Mouse (Mus musculus) intestine, embryonic 16.5 days (tissue): ENCODE measurements around the gene Disc1. TPM values are rescaled to one million over a fixed set of nuclear protein-coding genes. Genes with fewer than 3 reads are reported as not detected.

Experiments
- ATAC-seq: fragments of 200-750 bp; cut with Nextera tagmentation; 2 replicates; pipeline ENCODE4 v1.8.0; 2017; ENCODE audit warnings: moderate TSS enrichment, moderate library complexity
- H3K27ac ChIP-seq: fragments of 300-500 bp; sonication (generic); 2 replicates; pipeline ENCODE4 v1.5.1; 2014; ENCODE audit warnings: mild to moderate bottlenecking, low read length
- H3K27me3 ChIP-seq: fragments of 300-500 bp; sonication (generic); replicated peaks from 2 replicates; pipeline ENCODE4 v1.6.1; 2014; ENCODE audit warnings: low read length, control low read depth, mixed read lengths; ENCODE audit not compliant: control insufficient read depth, insufficient read depth
- H3K36me3 ChIP-seq: fragments of 300-500 bp; sonication (generic); 2 replicates; pipeline ENCODE4 v1.6.1; 2014; ENCODE audit warnings: low read length, control low read depth; ENCODE audit not compliant: control insufficient read depth, insufficient read depth
- H3K4me1 ChIP-seq: fragments of 300-500 bp; sonication (generic); 2 replicates; pipeline ENCODE4 v1.6.1; 2014; ENCODE audit warnings: low read length, control low read depth, mixed read lengths; ENCODE audit not compliant: control insufficient read depth, insufficient read depth
- H3K4me2 ChIP-seq: fragments of 300-500 bp; sonication (generic); 2 replicates; pipeline ENCODE4 v1.6.1; 2014; ENCODE audit warnings: low read depth, low read length, control low read depth
- H3K4me3 ChIP-seq: fragments of 300-500 bp; sonication (generic); 2 replicates; pipeline ENCODE4 v1.5.1; 2014; ENCODE audit warnings: mild to moderate bottlenecking, low read length
- H3K9ac ChIP-seq: fragments of 300-500 bp; sonication (generic); 2 replicates; pipeline ENCODE4 v1.6.1; 2014; ENCODE audit warnings: low read depth, low read length
- H3K9me3 ChIP-seq: fragments of 300-500 bp; sonication (generic); 2 replicates; pipeline ENCODE4 v1.6.1; 2016; ENCODE audit warnings: low read length, control low read depth; ENCODE audit not compliant: control insufficient read depth
- WGBS: fragments of 180-500 bp; shearing (Covaris S2); extraction: QIAGEN DNeasy Blood & Tissue Kit; methylation state at CpG from one replicate; pipeline ENCODE4 v1.1.7; 2014; 5-methylcytosine and 5-hydroxymethylcytosine counted together
- polyA plus RNA-seq: library from polyadenylated mRNA; unstranded; fragments of >200 nt; fragmentation: Nextera tagmentation; extraction: Ambion mirVana; gene quantifications from 2 replicates; pipeline ENCODE4 v1.2.1, GENCODE M21; 2015

Gene Disc1
- polyA plus RNA-seq, 1 experiment from 2014 or later = 1.7 TPM

- Histone ChIP-seq H3K9ac (no peak overlapping the region), H3K27ac (no peak overlapping the region), H3K27me3 (no peaks in the 10 kb centered on the region), H3K36me3 (no peaks in the 10 kb centered on the region), H3K4me2 (no peak overlapping the region), H3K4me3 (no peak overlapping the region), H3K9me3 (no peaks in the 10 kb centered on the region), H3K4me1 (peaks cover 32% of the 10 kb centered on the region)
- WGBS = 20% methylated on average over 7 of the region's 7 CpGs
- no peak for ATAC-seq
Observed at GRCm38 (mm10) chr8:125287841-125288341, 233.9 kb downstream of the Disc1 start.

GRCm38 (mm10) chr8:125291506-125291905 is 237.5 kb downstream of the Disc1 start:
- Histone ChIP-seq H3K4me3 (no peak overlapping the region), H3K4me1 (peaks cover 36% of the 10 kb centered on the region), H3K4me2 (no peak overlapping the region), H3K9ac (no peak overlapping the region), H3K27ac (peak overlapping the region; percentile 38), H3K27me3 (no peaks in the 10 kb centered on the region), H3K9me3 (no peaks in the 10 kb centered on the region), H3K36me3 (no peaks in the 10 kb centered on the region)
- peak; percentile 75 for ATAC-seq
- 42% methylated on average over 10 of the region's 10 CpGs for WGBS

GRCm38 (mm10) chr8:125291932-125292717 is 238.1 kb downstream of the Disc1 start:
- H3K9me3 ChIP-seq = no peaks in the 10 kb centered on the region
- H3K27ac ChIP-seq = peak overlapping the region; percentile 38
- H3K36me3 ChIP-seq = no peaks in the 10 kb centered on the region
- H3K4me1 ChIP-seq = peaks cover 31% of the 10 kb centered on the region
- no peak overlapping the region for H3K9ac ChIP-seq
- no peak; the same call in 1 of the 2 replicates for ATAC-seq
- H3K4me3 ChIP-seq = no peak overlapping the region
- H3K27me3 ChIP-seq = no peaks in the 10 kb centered on the region
- 63% methylated on average over 22 of the region's 22 CpGs for WGBS
- H3K4me2 ChIP-seq = no peak overlapping the region

GRCm38 (mm10) chr8:125292933-125293591 is 239.1 kb downstream of the Disc1 start:
- Histone ChIP-seq H3K4me3 (no peak overlapping the region), H3K27ac (peak overlapping the region; percentile 86), H3K9ac (no peak overlapping the region), H3K36me3 (no peaks in the 10 kb centered on the region), H3K9me3 (no peaks in the 10 kb centered on the region), H3K4me1 (peaks cover 25% of the 10 kb centered on the region), H3K27me3 (no peaks in the 10 kb centered on the region), H3K4me2 (no peak overlapping the region)
- WGBS = 49% methylated on average over 8 of the region's 8 CpGs
- ATAC-seq = peak; percentile 22

- no peak overlapping the region for H3K27ac ChIP-seq
- no peaks in the 10 kb centered on the region for H3K27me3 ChIP-seq
- no peak overlapping the region for H3K9ac ChIP-seq
- no peaks in the 10 kb centered on the region for H3K36me3 ChIP-seq
- no peak overlapping the region for H3K4me3 ChIP-seq
- 21% methylated on average over 4 of the region's 4 CpGs for WGBS
- no peak overlapping the region for H3K4me2 ChIP-seq
- H3K9me3 ChIP-seq = no peaks in the 10 kb centered on the region
- ATAC-seq = no peak
- H3K4me1 ChIP-seq = peaks cover 11% of the 10 kb centered on the region
Observed at GRCm38 (mm10) chr8:125299248-125299647, 245.3 kb downstream of the Disc1 start.

GRCm38 (mm10) chr8:125301931-125302361 is 248.0 kb downstream of the Disc1 start:
- no peak overlapping the region for H3K4me3 ChIP-seq
- no peak overlapping the region for H3K4me2 ChIP-seq
- 36% methylated on average over 8 of the region's 8 CpGs for WGBS
- no peak overlapping the region for H3K9ac ChIP-seq
- no peaks in the 10 kb centered on the region for H3K27me3 ChIP-seq
- peak overlapping the region; percentile 47; the same call in 1 of the 2 replicates for H3K27ac ChIP-seq
- H3K36me3 ChIP-seq = no peaks in the 10 kb centered on the region
- ATAC-seq = peak; percentile 84
- no peaks in the 10 kb centered on the region for H3K9me3 ChIP-seq
- peaks cover 11% of the 10 kb centered on the region for H3K4me1 ChIP-seq

- Histone ChIP-seq H3K4me2 (no peak overlapping the region), H3K4me1 (peaks cover 16% of the 10 kb centered on the region), H3K9ac (no peak overlapping the region), H3K4me3 (no peak overlapping the region), H3K27me3 (no peaks in the 10 kb centered on the region), H3K9me3 (no peaks in the 10 kb centered on the region), H3K27ac (no peak overlapping the region), H3K36me3 (no peaks in the 10 kb centered on the region)
- no peak for ATAC-seq
- 59% methylated on average over 10 of the region's 10 CpGs for WGBS
Observed at GRCm38 (mm10) chr8:125306665-125307064, 252.7 kb downstream of the Disc1 start.

GRCm38 (mm10) chr8:125309985-125310384 is 256.0 kb downstream of the Disc1 start:
- Histone ChIP-seq H3K27ac (no peak overlapping the region), H3K4me3 (no peak overlapping the region)
- 59% methylated on average over 14 of the region's 14 CpGs for WGBS

More at GRCm38 (mm10) chr8:125309985-125310384, 256.0 kb downstream of the Disc1 start:
- H3K9me3 ChIP-seq = no peaks in the 10 kb centered on the region
- H3K9ac ChIP-seq = no peak overlapping the region
- no peaks in the 10 kb centered on the region for H3K36me3 ChIP-seq
- H3K27me3 ChIP-seq = no peaks in the 10 kb centered on the region
- ATAC-seq = no peak
- H3K4me1 ChIP-seq = peaks cover 10% of the 10 kb centered on the region
- H3K4me2 ChIP-seq = no peak overlapping the region
